In the genomic region with DNA sequence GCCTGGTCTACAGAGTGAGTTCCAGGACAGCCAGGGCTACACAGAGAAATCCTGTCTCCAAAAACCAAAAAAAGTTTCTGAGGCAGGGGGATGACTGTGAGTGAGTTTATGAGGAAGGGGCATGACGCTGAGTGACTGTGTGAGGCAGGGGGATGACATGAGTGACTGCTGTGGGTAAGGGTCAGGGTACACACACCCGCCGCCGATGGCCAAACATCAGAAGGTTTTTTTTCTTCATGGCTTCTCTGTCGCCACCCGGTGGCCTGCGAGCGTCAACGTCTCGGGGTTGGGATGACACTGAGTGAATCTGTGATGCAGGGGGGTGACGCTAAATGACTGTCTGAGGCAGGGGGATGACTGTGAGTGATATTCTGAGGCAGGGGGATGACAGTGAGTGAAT, we compare ENCODE assay signal across 8 mouse cellular contexts. TPM values are rescaled to one million over a fixed set of nuclear protein-coding genes. Genes with fewer than 3 reads are reported as not detected.
A peak's percentile ranks its signal among the peaks of the same experiment; 100 is the strongest.
DNase-seq lines count a peak whose midpoint lies in the region; ATAC-seq and TF ChIP-seq lines count a peak whose summit lies in the region.
"Not testable (repeated sequence)": the region's sequence is repeated elsewhere in the genome, so short reads cannot be mapped to it uniquely, and the experiment has no call there.

No protein-coding gene starts in this region.

- DNase-seq in MN1 (ENCODE audit: low spot score), result peak; percentile 40
- peak; percentile 54 for DNase-seq in cerebellum, adult 9-11 months
- peak; percentile 55 for DNase-seq in forelimb bud, embryonic 11.5 days (ENCODE audit: low read depth, low spot score)
- DNase-seq in heart, postnatal 4 days, result peak; percentile 88
- DNase-seq in layer of hippocampus, adult 2 months (ENCODE audit: low spot score in 2 of 2), result peak; percentile 73 to 75
- peak; percentile 91 for DNase-seq in lung, embryonic 14.5 days
- peak; percentile 71 for DNase-seq in testis, postnatal 14 days (ENCODE audit: low spot score)

- H3K9ac ChIP-seq in lung, embryonic 14.5 days, result not testable (repeated sequence)
- H3K9ac ChIP-seq in neural tube, embryonic 14.5 days (replicated peaks; ENCODE audit: low read depth, low read length), result peak overlapping the region; percentile 69; the same call in 1 of the 2 replicates

- ATAC-seq in lung, embryonic 14.5 days (ENCODE audit: insufficient read depth), result peak; percentile 52
- ATAC-seq in neural tube, embryonic 14.5 days (ENCODE audit: low read depth), result peak; percentile 65

- not testable (repeated sequence) for H3K9me3 ChIP-seq in lung, embryonic 14.5 days (ENCODE audit: low read depth, low read length); neural tube, embryonic 14.5 days (ENCODE audit: control insufficient read depth, low read length)

- H3K4me1 ChIP-seq in lung, embryonic 14.5 days (ENCODE audit: insufficient read depth); neural tube, embryonic 14.5 days (ENCODE audit: control insufficient read depth, insufficient read depth, low read length): not testable (repeated sequence)

- peak overlapping the region; percentile 28; the same call in 1 of the 2 replicates for H3K27ac ChIP-seq in layer of hippocampus, adult 2 months
- H3K27ac ChIP-seq in lung, embryonic 14.5 days (ENCODE audit: low read depth), result not testable (repeated sequence)
- peak overlapping the region; percentile 96 for H3K27ac ChIP-seq in neural tube, embryonic 14.5 days (ENCODE audit: low read depth, low read length)

- WGBS in lung, embryonic 14.5 days, result under 1% methylated on average over 11 of the region's 11 CpGs
- WGBS in neural tube, embryonic 14.5 days, result under 1% methylated on average over 11 of the region's 11 CpGs

- TF ChIP-seq CTCF in layer of hippocampus, adult 2 months (conservative IDR thresholded peaks at IDR 0.05), result peak; percentile 70
- peak; percentile 70 for TF ChIP-seq CTCF in lung, embryonic 14.5 days (IDR thresholded peaks at IDR 0.05; ENCODE audit: low read depth)

- H3K36me3 ChIP-seq in lung, embryonic 14.5 days (ENCODE audit: insufficient read depth); neural tube, embryonic 14.5 days (ENCODE audit: control insufficient read depth, insufficient read depth, low read length): not testable (repeated sequence)

- H3K4me3 ChIP-seq in layer of hippocampus, adult 2 months, result peak overlapping the region; percentile 48; the same call in 1 of the 2 replicates
- H3K4me3 ChIP-seq in lung, embryonic 14.5 days (ENCODE audit: low read depth, low read length), result peak overlapping the region; percentile 53
- peak overlapping the region; percentile 49 for H3K4me3 ChIP-seq in neural tube, embryonic 14.5 days (ENCODE audit: low read depth, low read length)

- H3K27me3 ChIP-seq in lung, embryonic 14.5 days (ENCODE audit: insufficient read depth, low read length); neural tube, embryonic 14.5 days (ENCODE audit: control insufficient read depth, insufficient read depth, low read length): not testable (repeated sequence)

- peak overlapping the region; percentile 75 for H3K4me2 ChIP-seq in lung, embryonic 14.5 days
- peak overlapping the region; percentile 67 for H3K4me2 ChIP-seq in neural tube, embryonic 14.5 days (ENCODE audit: low read depth, low read length)

RNA-seq across cellular contexts. Expression of a gene that starts 44.5 kb away (rescaled TPM):
- total RNA-seq in heart, postnatal 4 days (2021), result under 1 TPM; 0.77 to 0.79 TPM
- under 1 TPM in 1 of 2 experiments, not detected in 1; 0.46 TPM for total RNA-seq in layer of hippocampus, adult 2 months (2021)
- polyA plus RNA-seq in lung, embryonic 14.5 days (2014; fragmentation: Nextera tagmentation; extraction: Ambion mirVana), result 4.0 TPM in 2 replicates
- polyA plus RNA-seq in neural tube, embryonic 14.5 days (2014; fragmentation: Nextera tagmentation; extraction: Ambion mirVana), result 0.12 and 1.6 TPM in 2 replicates

RNA-seq across cellular contexts. Expression of a gene that starts 54.2 kb away (rescaled TPM):
- total RNA-seq in heart, postnatal 4 days (2021), result not detected
- not detected for total RNA-seq in layer of hippocampus, adult 2 months (2021)
- not detected in 2 replicates for polyA plus RNA-seq in lung, embryonic 14.5 days (2014; fragmentation: Nextera tagmentation; extraction: Ambion mirVana)
- not detected in 2 replicates for polyA plus RNA-seq in neural tube, embryonic 14.5 days (2014; fragmentation: Nextera tagmentation; extraction: Ambion mirVana)

Comparison
In these comparisons a context has a peak if more than half of its experiments do, and no peak if none do; other contexts are left out.
1. DNase-seq: peak in every context shown above with its lines; median percentile 91 in lung, embryonic 14.5 days; 88 in heart, postnatal 4 days; 74 in layer of hippocampus, adult 2 months; 71 in testis, postnatal 14 days; 55 in forelimb bud, embryonic 11.5 days; 54 in cerebellum, adult 9-11 months; 40 in MN1.